Comparison of ENCODE assay signal across 8 mouse cellular contexts in genomic region chr8:11007001-11007580, GRCm38 (mm10). TPM values are rescaled to one million over a fixed set of nuclear protein-coding genes. Genes with fewer than 3 reads are reported as not detected.
DNase-seq lines count a peak whose midpoint lies in the region; ATAC-seq lines count a peak whose summit lies in the region.

No protein-coding gene starts in this region.

- H3K4me2 ChIP-seq in hindbrain, embryonic 13.5 days = peak overlapping the region; percentile 94

- H3K4me1 ChIP-seq in hindbrain, embryonic 13.5 days (replicated peaks) = peaks cover 71% of the 10 kb centered on the region

- peak overlapping the region; percentile 81 for H3K4me3 ChIP-seq in hindbrain, embryonic 13.5 days

- peak overlapping the region; percentile 89 for H3K9ac ChIP-seq in hindbrain, embryonic 13.5 days

- no peaks in the 10 kb centered on the region for H3K9me3 ChIP-seq in hindbrain, embryonic 13.5 days

- ATAC-seq in hindbrain, embryonic 13.5 days (ENCODE audit: low FRiP score) = peak; percentile 40

- WGBS in hindbrain, embryonic 13.5 days = under 1% methylated on average over 55 of the region's 56 CpGs

- H3K27ac ChIP-seq in hindbrain, embryonic 13.5 days = peak overlapping the region; percentile 99

- H3K27me3 ChIP-seq in hindbrain, embryonic 13.5 days = no peaks in the 10 kb centered on the region

- 0 out of 2 replicates have a peak, but pooled peaks cover 4% of the 10 kb centered on the region for H3K36me3 ChIP-seq in hindbrain, embryonic 13.5 days

- peak; percentile 95 for DNase-seq in NIH3T3 (ENCODE audit: low read depth)
- DNase-seq in cerebellum, postnatal 10 days = peak; percentile 94 to 95
- peak; percentile 73 to 83 for DNase-seq in frontal cortex, postnatal 14 days (ENCODE audit: low spot score in 2 of 2)
- DNase-seq in layer of hippocampus, postnatal 36 days = peak; percentile 89 to 91
- DNase-seq in lung, postnatal 25 days (ENCODE audit: low spot score) = peak; percentile 88
- peak; percentile 59 for DNase-seq in retina, adult 2 months (ENCODE audit: low read depth, low spot score)
- DNase-seq in thymus, postnatal 36 days = peak; percentile 86 to 88

RNA-seq across cellular contexts. Expression of gene Irs2, which starts 1.2 kb away (rescaled TPM):
- 4.5 and 4.6 TPM in 2 replicates for polyA plus RNA-seq in hindbrain, embryonic 13.5 days (2015; fragmentation: Nextera tagmentation; extraction: Ambion mirVana)
- total RNA-seq in layer of hippocampus, postnatal 36 days (2021) = 10 to 100 TPM; 70.3 to 78.6 TPM

Comparison
In these comparisons a context has a peak if more than half of its experiments do, and no peak if none do; other contexts are left out.
1. Peak in every context shown above with its lines: DNase-seq, ATAC-seq, H3K4me3 ChIP-seq and H3K27ac ChIP-seq.